ENCODE assay signal across 13 mouse cellular contexts in genomic region chr1:87890960-87891359, GRCm38 (mm10). TPM values are rescaled to one million over a fixed set of nuclear protein-coding genes. Genes with fewer than 3 reads are reported as not detected.
DNase-seq lines count a peak whose midpoint lies in the region; ATAC-seq and TF ChIP-seq lines count a peak whose summit lies in the region.
"Had no signal": no experiment of that assay in that cellular context is flagged by ENCODE, and none has a peak within 500 bp of the region (broad histone marks: within the 10 kb centered on the region; RNA-seq: fewer than 3 reads in every experiment).

No protein-coding gene starts in this region.

- H3K36me3 ChIP-seq in liver, embryonic 12.5 days, result peaks cover 6% of the 10 kb centered on the region; the same call in 1 of the 2 replicates
- H3K36me3 ChIP-seq in liver, embryonic 11.5 days (ENCODE audit: control insufficient read depth, insufficient read depth, low read length), result no peaks in the 10 kb centered on the region
- no peaks in the 10 kb centered on the region; the same call in 1 of the 2 replicates for H3K36me3 ChIP-seq in small intestine, adult 2 months (ENCODE audit: control insufficient read depth, insufficient read depth, low read length)
- H3K36me3 ChIP-seq: embryonic facial prominence, embryonic 12.5 days had no signal

- peaks cover 19% of the 10 kb centered on the region for H3K4me1 ChIP-seq in liver, embryonic 12.5 days
- 0 out of 2 replicates have a peak, but pooled peaks cover 4% of the 10 kb centered on the region for H3K4me1 ChIP-seq in liver, embryonic 11.5 days (replicated peaks; ENCODE audit: control insufficient read depth, insufficient read depth, low read length)
- H3K4me1 ChIP-seq in small intestine, adult 2 months (ENCODE audit: control insufficient read depth, insufficient read depth, insufficient read length, low read length), result peaks cover 17% of the 10 kb centered on the region
- H3K4me1 ChIP-seq: embryonic facial prominence, embryonic 12.5 days had no signal

- no peak for TF ChIP-seq POLR2A in small intestine, adult 2 months (IDR thresholded peaks at IDR 0.05; ENCODE audit: low read depth, low read length)

- H3K27me3 ChIP-seq in liver, embryonic 12.5 days (replicated peaks), result no peaks in the 10 kb centered on the region
- H3K27me3 ChIP-seq in liver, embryonic 11.5 days (replicated peaks; ENCODE audit: control insufficient read depth, insufficient read depth, low read length), result no peaks in the 10 kb centered on the region
- no peaks in the 10 kb centered on the region for H3K27me3 ChIP-seq in small intestine, adult 2 months (ENCODE audit: control insufficient read depth, insufficient read depth, low read length)
- H3K27me3 ChIP-seq: embryonic facial prominence, embryonic 12.5 days had no signal

- no peaks in the 10 kb centered on the region for H3K9me3 ChIP-seq in liver, embryonic 12.5 days (replicated peaks)
- H3K9me3 ChIP-seq in liver, embryonic 11.5 days (ENCODE audit: control insufficient read depth, low read length), result no peaks in the 10 kb centered on the region
- H3K9me3 ChIP-seq: embryonic facial prominence, embryonic 12.5 days had no signal

- no peak for TF ChIP-seq CTCF in small intestine, adult 2 months (IDR thresholded peaks at IDR 0.05; ENCODE audit: extremely low read depth, insufficient read length, insufficient replicate concordance, low read depth, low read length)

- DNase-seq in liver, embryonic 11.5 days (ENCODE audit: low spot score), result no peak
- no peak for DNase-seq in frontal cortex, postnatal 25 days (ENCODE audit: low spot score in 2 of 2)
- DNase-seq: adrenal gland, adult 2 months had no signal

- H3K4me3 ChIP-seq in liver, embryonic 12.5 days, result no peak overlapping the region
- no peak overlapping the region for H3K4me3 ChIP-seq in liver, embryonic 11.5 days (ENCODE audit: low read depth, low read length)
- no peak overlapping the region for H3K4me3 ChIP-seq in small intestine, adult 2 months (ENCODE audit: low read depth, low read length)
- H3K4me3 ChIP-seq: embryonic facial prominence, embryonic 12.5 days had no signal

- H3K27ac ChIP-seq in liver, embryonic 12.5 days, result 0 out of 2 replicates have a peak overlapping the region, but pooled peaks have one; percentile 1
- H3K27ac ChIP-seq in liver, embryonic 11.5 days (ENCODE audit: low read depth, low read length), result no peak overlapping the region
- peak overlapping the region; percentile 99 for H3K27ac ChIP-seq in small intestine, adult 2 months (ENCODE audit: insufficient read depth, low read depth, low read length)
- H3K27ac ChIP-seq: embryonic facial prominence, embryonic 12.5 days; macrophage had no signal

- ATAC-seq in liver, embryonic 12.5 days, result no peak
- no peak for ATAC-seq in liver, embryonic 11.5 days (replicated peaks; ENCODE audit: low FRiP score)
- ATAC-seq in CD4-positive, CD25-positive, alpha-beta regulatory T cell, adult 4 months, result peak; percentile 49
- ATAC-seq in common myeloid progenitor, adult 5-6 weeks (replicated peaks; ENCODE audit: low read depth, poor library complexity, severe bottlenecking), result peak; percentile 71
- no peak for ATAC-seq in frontal cortex, adult (ENCODE audit: low TSS enrichment)
- ATAC-seq: forebrain, embryonic 16.5 days; hindbrain, embryonic 16.5 days had no signal

- WGBS in liver, embryonic 12.5 days (ENCODE audit: insufficient replicate concordance), result 19% methylated on average over 1 of the region's 1 CpGs
- WGBS in liver, embryonic 11.5 days, result 43% methylated on average over 1 of the region's 1 CpGs
- 12% methylated on average over 1 of the region's 1 CpGs for WGBS in small intestine, adult 2 months

- no peak overlapping the region for H3K4me2 ChIP-seq in liver, embryonic 12.5 days
- no peak overlapping the region for H3K4me2 ChIP-seq in liver, embryonic 11.5 days
- H3K4me2 ChIP-seq: embryonic facial prominence, embryonic 12.5 days; heart, embryonic 11.5 days had no signal

- no peak overlapping the region for H3K9ac ChIP-seq in liver, embryonic 12.5 days
- no peak overlapping the region for H3K9ac ChIP-seq in liver, embryonic 11.5 days (ENCODE audit: low read depth, low read length)
- H3K9ac ChIP-seq: embryonic facial prominence, embryonic 12.5 days had no signal

RNA-seq across cellular contexts. Expression of gene Dgkd, which starts 37.9 kb away (rescaled TPM):
- polyA plus RNA-seq in liver, embryonic 12.5 days (2016; fragmentation: Nextera tagmentation; extraction: Ambion mirVana), result 19.9 and 20.4 TPM in 2 replicates
- polyA plus RNA-seq in liver, embryonic 11.5 days (2014; fragmentation: Nextera tagmentation; extraction: Ambion mirVana), result 33.5 and 33.7 TPM in 2 replicates
- 10 to 100 TPM; 38.7 to 57.0 TPM for polyA plus RNA-seq in CD4-positive, CD25-positive, alpha-beta regulatory T cell, adult 4 months (2017; shearing (Covaris generic))
- total RNA-seq in common myeloid progenitor, adult 5-6 weeks (2017), result 29.2 and 39.9 TPM in 2 replicates
- 21.5 and 47.1 TPM in 2 replicates for polyA plus RNA-seq in small intestine, adult 2 months (2012; rRNA removed)

Comparison
In these comparisons a context has a peak if more than half of its experiments do, and no peak if none do; other contexts are left out.
1. ATAC-seq: peak in CD4-positive, CD25-positive, alpha-beta regulatory T cell, adult 4 months (single experiment) and common myeloid progenitor, adult 5-6 weeks (single experiment); none in liver, embryonic 12.5 days (single experiment), liver, embryonic 11.5 days (single experiment) and frontal cortex, adult (single experiment).